Mouse (Mus musculus): Measurements from ENCODE around the gene Napb. TPM values are rescaled to one million over a fixed set of nuclear protein-coding genes. Genes with fewer than 3 reads are reported as not detected.
"Not testable (repeated sequence)": the region's sequence is repeated elsewhere in the genome, so short reads cannot be mapped to it uniquely, and the experiment has no call there.

The Napb gene
- polyA plus RNA-seq (2015; fragmentation: Nextera tagmentation; extraction: Ambion mirVana): 1.9 and 2.5 TPM in 2 replicates

- Histone ChIP-seq H3K27me3 (no peaks in the 10 kb centered on the region), H3K4me2 (peak within 1 kb of the TSS; percentile 84), H3K4me3 (peak within 1 kb of the TSS; percentile 82), H3K9me3 (no peaks in the 10 kb centered on the region), H3K4me1 (0 out of 2 replicates have a peak, but pooled peaks cover 3% of the 10 kb centered on the region), H3K36me3 (no peaks in the 10 kb centered on the region), H3K27ac (no peak within 1 kb of the TSS), H3K9ac (peak within 1 kb of the TSS; percentile 73)
- WGBS: 3% methylated on average over 18 of the region's 18 CpGs
- peak; percentile 100 for ATAC-seq (ENCODE audit: borderline replicate concordance, extremely low read depth, low FRiP score, low TSS enrichment)
Measured at GRCm38 (mm10) chr2:148732327-148733000, at the start of gene Napb. Napb (minus strand) TSS chr2:148732467.

DNA sequence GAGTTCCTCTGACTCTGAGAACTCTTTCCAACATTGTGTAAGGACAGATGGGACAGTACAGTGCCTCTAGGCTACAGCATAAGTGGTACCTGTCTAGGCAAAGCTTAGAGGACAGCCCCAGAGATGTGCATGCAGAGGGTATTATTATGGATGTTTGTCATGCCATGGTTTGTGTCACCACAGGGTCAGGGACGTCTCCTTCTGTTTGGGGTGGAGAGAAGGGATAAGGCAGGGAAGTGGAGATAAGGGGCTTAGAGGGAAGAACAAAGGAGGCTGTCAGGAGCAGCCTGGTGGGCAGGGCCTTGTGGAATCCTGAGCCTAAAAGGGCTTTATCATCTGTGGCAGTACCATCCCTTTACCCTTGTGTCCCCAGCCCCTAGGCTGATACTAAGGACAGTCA lies 49.4 kb upstream of the Napb start, which contains the start of gene 8030411F24Rik:
Gene 8030411F24Rik (plus strand): TSS at position 301 of the 400 bp plus-strand sequence.
- Histone ChIP-seq H3K4me2 (no peak within 1 kb of the TSS), H3K27me3 (no peaks in the 10 kb centered on the region), H3K4me1 (no peaks in the 10 kb centered on the region), H3K4me3 (no peak within 1 kb of the TSS), H3K36me3 (no peaks in the 10 kb centered on the region), H3K27ac (no peak within 1 kb of the TSS), H3K9me3 (no peaks in the 10 kb centered on the region), H3K9ac (no peak within 1 kb of the TSS)
- 6% methylated on average over 1 of the region's 1 CpGs for WGBS
- no peak for ATAC-seq (ENCODE audit: borderline replicate concordance, extremely low read depth, low FRiP score, low TSS enrichment)

- not testable (repeated sequence) for H3K4me2 ChIP-seq; H3K4me3 ChIP-seq; H3K9ac ChIP-seq; H3K36me3 ChIP-seq; ATAC-seq (ENCODE audit: borderline replicate concordance, extremely low read depth, low FRiP score, low TSS enrichment); H3K27me3 ChIP-seq; H3K9me3 ChIP-seq; H3K4me1 ChIP-seq; H3K27ac ChIP-seq
- WGBS: 78% methylated on average over 4 of the region's 4 CpGs
Measured at GRCm38 (mm10) chr2:148771397-148771796, 39.1 kb upstream of the Napb start, which contains the start of gene Cst11. Cst11 (minus strand) TSS chr2:148771497.

DNA sequence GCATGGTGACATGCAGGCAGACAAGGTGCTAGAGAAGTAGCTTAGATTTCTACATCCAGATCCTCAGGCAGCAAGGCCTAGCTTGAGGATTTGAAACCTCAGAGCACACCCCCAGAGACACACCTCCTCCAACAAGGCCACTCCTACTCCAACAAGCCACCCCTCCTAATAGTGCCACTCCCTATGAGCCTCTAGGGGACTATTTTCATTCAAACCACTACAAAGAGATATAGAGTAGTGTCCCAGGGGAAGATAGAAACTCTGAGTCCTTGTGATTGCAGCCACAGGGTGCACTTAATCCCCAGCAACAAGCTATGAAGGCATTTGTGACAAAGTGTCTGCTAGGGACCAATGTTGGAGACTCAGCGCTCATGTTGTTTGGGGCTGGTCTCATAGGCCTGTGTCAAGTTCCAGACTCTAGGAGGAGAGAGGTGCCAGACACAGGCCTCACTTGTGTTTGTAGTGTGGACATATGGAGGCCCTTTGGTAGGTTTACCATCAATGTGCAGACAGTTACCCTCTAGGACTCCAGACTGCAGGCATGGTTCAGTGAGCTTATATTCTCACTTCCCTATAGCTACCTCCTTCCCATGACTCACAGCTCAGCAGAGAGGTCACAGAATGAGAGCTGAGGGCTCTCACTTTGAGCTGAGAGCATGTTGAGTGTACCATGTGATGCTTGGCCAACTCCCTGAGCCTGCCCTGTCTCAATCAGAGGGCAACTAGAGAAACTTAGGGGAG lies 31.6 kb upstream of the Napb start:
- H3K9me3 ChIP-seq: no peaks in the 10 kb centered on the region
- no peaks in the 10 kb centered on the region for H3K27me3 ChIP-seq
- 96% methylated on average over 1 of the region's 1 CpGs for WGBS
- H3K36me3 ChIP-seq: no peaks in the 10 kb centered on the region
- H3K4me1 ChIP-seq: no peaks in the 10 kb centered on the region
- H3K9ac ChIP-seq: no peak overlapping the region
- H3K4me2 ChIP-seq: no peak overlapping the region
- no peak overlapping the region for H3K27ac ChIP-seq
- no peak for ATAC-seq (ENCODE audit: borderline replicate concordance, extremely low read depth, low FRiP score, low TSS enrichment)
- H3K4me3 ChIP-seq: no peak overlapping the region

- H3K4me1 ChIP-seq: peaks cover 3% of the 10 kb centered on the region
- ATAC-seq (ENCODE audit: borderline replicate concordance, extremely low read depth, low FRiP score, low TSS enrichment): no peak
- H3K4me3 ChIP-seq: no peak overlapping the region
- no peaks in the 10 kb centered on the region for H3K36me3 ChIP-seq
- no peak overlapping the region for H3K27ac ChIP-seq
- H3K9me3 ChIP-seq: no peaks in the 10 kb centered on the region
- no peaks in the 10 kb centered on the region for H3K27me3 ChIP-seq
- WGBS: 55% methylated on average over 1 of the region's 1 CpGs
- H3K4me2 ChIP-seq: no peak overlapping the region
- no peak overlapping the region for H3K9ac ChIP-seq
Measured at GRCm38 (mm10) chr2:148754310-148754846, 22.1 kb upstream of the Napb start.

- peak; percentile 75; the same call in 1 of the 2 replicates for ATAC-seq (ENCODE audit: borderline replicate concordance, extremely low read depth, low FRiP score, low TSS enrichment)
Measured at GRCm38 (mm10) chr2:148751893-148752813, 19.9 kb upstream of the Napb start.

DNA sequence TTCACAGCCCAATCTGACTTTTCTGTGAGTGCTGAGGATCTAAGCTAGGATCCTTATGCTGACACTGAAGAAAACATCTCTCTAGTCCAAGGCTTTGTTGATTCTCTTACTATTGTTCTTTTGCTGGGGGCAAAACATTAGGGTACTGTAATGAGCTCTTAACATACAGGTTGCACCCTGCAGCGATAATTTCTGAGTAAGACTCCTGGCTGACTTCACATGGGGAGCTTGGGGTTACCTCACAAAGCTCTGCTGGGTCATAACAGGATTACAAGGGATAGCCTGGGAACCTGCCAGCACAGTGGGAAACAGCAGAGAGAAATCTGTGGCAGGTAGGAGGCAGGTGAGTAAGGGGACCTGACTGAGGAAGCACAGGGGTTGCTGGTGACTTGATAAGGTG lies 17.8 kb upstream of the Napb start, which contains the start of gene Cstl1:
Gene Cstl1 (plus strand): TSS at position 301 of the 400 bp plus-strand sequence.
- WGBS: 73% methylated on average over 1 of the region's 1 CpGs
- no peaks in the 10 kb centered on the region for H3K27me3 ChIP-seq
- no peaks in the 10 kb centered on the region for H3K36me3 ChIP-seq
- peaks cover 3% of the 10 kb centered on the region for H3K4me1 ChIP-seq
- ATAC-seq (ENCODE audit: borderline replicate concordance, extremely low read depth, low FRiP score, low TSS enrichment): no peak
- H3K9ac ChIP-seq: no peak within 1 kb of the TSS
- H3K9me3 ChIP-seq: no peaks in the 10 kb centered on the region
- H3K4me2 ChIP-seq: no peak within 1 kb of the TSS
- no peak within 1 kb of the TSS for H3K4me3 ChIP-seq
- H3K27ac ChIP-seq: no peak within 1 kb of the TSS

More at GRCm38 (mm10) chr2:148751893-148752813, 19.9 kb upstream of the Napb start:
- Histone ChIP-seq H3K9ac (no peak overlapping the region), H3K4me3 (peak overlapping the region; percentile 26; the same call in 1 of the 2 replicates), H3K9me3 (no peaks in the 10 kb centered on the region), H3K36me3 (no peaks in the 10 kb centered on the region), H3K27me3 (no peaks in the 10 kb centered on the region), H3K4me1 (peaks cover 3% of the 10 kb centered on the region), H3K4me2 (peak overlapping the region; percentile 64), H3K27ac (no peak overlapping the region)
- 14% methylated on average over 15 of the region's 15 CpGs for WGBS

DNA sequence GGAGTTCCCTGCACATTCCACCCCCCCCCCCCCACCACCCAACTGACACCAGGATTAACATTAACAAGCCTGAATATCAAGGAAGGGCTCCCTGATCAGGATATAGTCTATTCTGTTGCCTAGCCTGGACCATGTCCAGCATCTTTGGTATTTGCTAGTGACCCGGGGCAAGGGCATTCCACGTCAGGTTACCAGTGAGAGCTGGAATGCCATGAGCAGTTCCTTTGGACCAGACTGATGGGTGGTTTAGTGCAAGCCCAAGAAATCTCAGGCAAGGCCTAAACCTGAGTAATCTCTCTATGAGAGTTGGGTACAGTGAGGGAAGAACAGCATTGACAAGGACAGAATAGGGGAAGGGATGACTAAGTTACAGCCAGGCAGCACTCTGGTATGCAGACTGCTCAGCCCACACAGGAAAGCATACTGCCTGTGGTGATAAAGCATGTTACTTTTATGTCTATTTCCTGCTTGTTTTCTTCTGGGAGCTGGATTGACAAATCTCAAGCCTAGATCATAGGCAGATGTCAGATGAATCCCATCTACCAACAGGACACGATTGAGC lies 11.7 kb upstream of the Napb start:
- 74% methylated on average over 3 of the region's 3 CpGs for WGBS
- Histone ChIP-seq H3K27me3 (no peaks in the 10 kb centered on the region), H3K4me3 (no peak overlapping the region), H3K4me2 (no peak overlapping the region), H3K9ac (no peak overlapping the region), H3K4me1 (no peaks in the 10 kb centered on the region), H3K9me3 (no peaks in the 10 kb centered on the region), H3K36me3 (no peaks in the 10 kb centered on the region), H3K27ac (no peak overlapping the region)
- no peak for ATAC-seq (ENCODE audit: borderline replicate concordance, extremely low read depth, low FRiP score, low TSS enrichment)

GRCm38 (mm10) chr2:148743001-148743400 lies 10.7 kb upstream of the Napb start:
- ATAC-seq (ENCODE audit: borderline replicate concordance, extremely low read depth, low FRiP score, low TSS enrichment): no peak
- Histone ChIP-seq H3K4me1 (no peaks in the 10 kb centered on the region), H3K4me3 (no peak overlapping the region), H3K9me3 (no peaks in the 10 kb centered on the region), H3K4me2 (no peak overlapping the region), H3K9ac (no peak overlapping the region), H3K36me3 (no peaks in the 10 kb centered on the region), H3K27ac (no peak overlapping the region), H3K27me3 (no peaks in the 10 kb centered on the region)
- WGBS: 78% methylated on average over 3 of the region's 3 CpGs

- WGBS: 2% methylated on average over 35 of the region's 35 CpGs
- Histone ChIP-seq H3K27ac (no peak overlapping the region), H3K4me2 (peak overlapping the region; percentile 84)
Measured at GRCm38 (mm10) chr2:148731614-148732326, 497 bp downstream of the Napb start.

More at GRCm38 (mm10) chr2:148731614-148732326, 497 bp downstream of the Napb start:
- Histone ChIP-seq H3K4me1 (0 out of 2 replicates have a peak, but pooled peaks cover 3% of the 10 kb centered on the region), H3K27me3 (no peaks in the 10 kb centered on the region), H3K4me3 (peak overlapping the region; percentile 82), H3K9me3 (no peaks in the 10 kb centered on the region), H3K36me3 (no peaks in the 10 kb centered on the region), H3K9ac (peak overlapping the region; percentile 73)
- ATAC-seq (ENCODE audit: borderline replicate concordance, extremely low read depth, low FRiP score, low TSS enrichment): peak; percentile 59

All from lung, embryonic 15.5 days (tissue).